Mouse (Mus musculus) ovary, postnatal 36 days (tissue): ENCODE measurements around the gene Lsm10.

Source experiments
- DNase-seq: peaks from one replicate; pipeline ENCODE4 v3.0.0; 2022; ENCODE audit warnings: low spot score, mixed read lengths

Gene Lsm10

GRCm38 (mm10) chr4:126096464-126097111 is at the start of gene Lsm10:
Lsm10 (plus strand) TSS chr4:126096623.
- peak; percentile 94 for DNase-seq

GRCm38 (mm10) chr4:126046851-126047585 is 49.4 kb upstream of the Lsm10 start, which contains the start of gene Mrps15:
Mrps15 (plus strand) TSS chr4:126046925.
- peak; percentile 83 for DNase-seq

- peak; percentile 13 for DNase-seq
These were observed 44.8 kb upstream of the Lsm10 start for GRCm38 (mm10) chr4:126051617-126052016.

- no peak for DNase-seq
These were observed 39.0 kb upstream of the Lsm10 start for GRCm38 (mm10) chr4:126057207-126058133.

- peak; percentile 86 for DNase-seq
These were observed 38.1 kb upstream of the Lsm10 start, which contains the start of gene Oscp1 for GRCm38 (mm10) chr4:126058134-126058996. Oscp1 (plus strand) TSS chr4:126058565.

- DNase-seq = no peak
These were observed 37.4 kb upstream of the Lsm10 start for GRCm38 (mm10) chr4:126058997-126059362.

- no peak for DNase-seq
These were observed 33.6 kb upstream of the Lsm10 start for GRCm38 (mm10) chr4:126062856-126063255.

GRCm38 (mm10) chr4:126065241-126065640 is 31.2 kb upstream of the Lsm10 start:
- peak; percentile 29 for DNase-seq

- DNase-seq = no peak
These were observed 28.9 kb upstream of the Lsm10 start for GRCm38 (mm10) chr4:126067401-126068077.

GRCm38 (mm10) chr4:126068842-126069241 is 27.6 kb upstream of the Lsm10 start:
- DNase-seq = no peak

- no peak for DNase-seq
These were observed 18.6 kb upstream of the Lsm10 start for GRCm38 (mm10) chr4:126077833-126078232.

GRCm38 (mm10) chr4:126079266-126079665 is 17.2 kb upstream of the Lsm10 start:
- DNase-seq = peak; percentile 49

GRCm38 (mm10) chr4:126081601-126082000 is 14.8 kb upstream of the Lsm10 start:
- DNase-seq = no peak

GRCm38 (mm10) chr4:126083021-126083420 is 13.4 kb upstream of the Lsm10 start:
- no peak for DNase-seq

GRCm38 (mm10) chr4:126084382-126084781 is 12.0 kb upstream of the Lsm10 start:
- no peak for DNase-seq

GRCm38 (mm10) chr4:126085996-126086576 is 10.3 kb upstream of the Lsm10 start:
- DNase-seq = peak; percentile 75

GRCm38 (mm10) chr4:126090101-126090847 is 6.1 kb upstream of the Lsm10 start:
- no peak for DNase-seq

- DNase-seq = no peak
These were observed 5.6 kb upstream of the Lsm10 start for GRCm38 (mm10) chr4:126090848-126091124.

- no peak for DNase-seq
These were observed 4.5 kb upstream of the Lsm10 start for GRCm38 (mm10) chr4:126091873-126092272.
